Mouse (Mus musculus) cerebellum, adult 2 months (tissue): ENCODE data around the gene Slc35e2. TPM values are rescaled to one million over a fixed set of nuclear protein-coding genes. Genes with fewer than 3 reads are reported as not detected.

Experiments used
- DNase-seq, 2 experiments: peaks; one replicate each; pipeline ENCODE4 v3.0.0; 2021
- H3K27ac ChIP-seq: fragments of 200-500 bp; 2 replicates; pipeline ENCODE4 v1.5.1; 2012; ENCODE audit warnings: low read length, control low read depth, inconsistent platforms; ENCODE audit not compliant: insufficient read depth
- H3K27me3 ChIP-seq: fragments of 200-500 bp; 2 replicates; pipeline ENCODE4 v1.6.1; 2012; ENCODE audit warnings: inconsistent platforms, mild to moderate bottlenecking, low read length, moderate library complexity; ENCODE audit not compliant: control insufficient read depth, insufficient read depth
- H3K4me1 ChIP-seq: fragments of 200-500 bp; 2 replicates; pipeline ENCODE4 v1.6.1; 2011; ENCODE audit warnings: low read length; ENCODE audit not compliant: control insufficient read depth, insufficient read depth
- H3K4me3 ChIP-seq: fragments of 200-500 bp; replicated peaks from 2 replicates; pipeline ENCODE3; 2011; ENCODE audit warnings: mild to moderate bottlenecking, low read depth, low read length, control low read depth; ENCODE audit not compliant: insufficient read depth
- CTCF ChIP-seq: fragments of 200-500 bp; IDR thresholded peaks from 2 replicates; pipeline ENCODE4 v1.5.1; 2011; ENCODE audit warnings: low read depth, mild to moderate bottlenecking, control low read depth, low read length, moderate library complexity, borderline replicate concordance; ENCODE audit not compliant: insufficient read depth
- POLR2A ChIP-seq: fragments of 200-500 bp; IDR thresholded peaks from 2 replicates; pipeline ENCODE4 v1.6.1; 2011; ENCODE audit warnings: low read length, control low read depth, borderline replicate concordance; ENCODE audit not compliant: insufficient read depth
- WGBS: fragments of 180-500 bp; shearing (Covaris S2); methylation state at CpG from one replicate; pipeline ENCODE4 v1.1.7; 2018; 5-methylcytosine and 5-hydroxymethylcytosine counted together
- polyA plus RNA-seq: library from polyadenylated mRNA; depleted of rRNA; stranded (reverse); fragments of >200 nt; gene quantifications from 2 replicates; pipeline ENCODE4 v1.2.3, GENCODE M21; 2012

Gene Slc35e2
- polyA plus RNA-seq, 1 experiment = 20.5 TPM

- DNase-seq = no peak
- H3K27ac ChIP-seq = peak overlapping the region; percentile 22; the same call in 1 of the 2 replicates
- H3K4me3 ChIP-seq = peak overlapping the region; percentile 82
- no peak for TF ChIP-seq POLR2A
- TF ChIP-seq CTCF = no peak
- H3K4me1 ChIP-seq = no peaks in the 10 kb centered on the region; the same call in 1 of the 2 replicates
- H3K27me3 ChIP-seq = no peaks in the 10 kb centered on the region
- 79% methylated on average over 11 of the region's 11 CpGs for WGBS
Observed at GRCm38 (mm10) chr4:155599901-155600825, 1.1 kb upstream of the Slc35e2 start.

GRCm38 (mm10) chr4:155601997-155602456, 811 bp downstream of the Slc35e2 start:
- Histone ChIP-seq H3K27ac (peak overlapping the region; percentile 77), H3K4me3 (peak overlapping the region; percentile 82), H3K27me3 (no peaks in the 10 kb centered on the region), H3K4me1 (no peaks in the 10 kb centered on the region; the same call in 1 of the 2 replicates)
- no peak for TF ChIP-seq CTCF
- no peak for TF ChIP-seq POLR2A
- WGBS = 1% methylated on average over 31 of the region's 31 CpGs
- no peak for DNase-seq

GRCm38 (mm10) chr4:155602753-155603152, 1.5 kb downstream of the Slc35e2 start:
- 65% methylated on average over 1 of the region's 1 CpGs for WGBS
- TF ChIP-seq POLR2A (no peak), CTCF (no peak)
- DNase-seq = no peak

GRCm38 (mm10) chr4:155603801-155604200, 2.6 kb downstream of the Slc35e2 start:
- DNase-seq = no peak
- WGBS = 90% methylated on average over 6 of the region's 6 CpGs
- H3K27me3 ChIP-seq = no peaks in the 10 kb centered on the region
- no peaks in the 10 kb centered on the region; the same call in 1 of the 2 replicates for H3K4me1 ChIP-seq
- no peak overlapping the region for H3K27ac ChIP-seq
- TF ChIP-seq CTCF (no peak), POLR2A (no peak)
- H3K4me3 ChIP-seq = no peak overlapping the region

More at GRCm38 (mm10) chr4:155602753-155603152, 1.5 kb downstream of the Slc35e2 start:
- H3K4me3 ChIP-seq = no peak overlapping the region
- no peak overlapping the region for H3K27ac ChIP-seq
- H3K4me1 ChIP-seq = no peaks in the 10 kb centered on the region; the same call in 1 of the 2 replicates
- no peaks in the 10 kb centered on the region for H3K27me3 ChIP-seq

GRCm38 (mm10) chr4:155605132-155605531, 3.9 kb downstream of the Slc35e2 start:
- DNase-seq = no peak
- H3K4me1 ChIP-seq = no peaks in the 10 kb centered on the region; the same call in 1 of the 2 replicates
- H3K27me3 ChIP-seq = no peaks in the 10 kb centered on the region
- H3K27ac ChIP-seq = no peak overlapping the region
- H3K4me3 ChIP-seq = no peak overlapping the region
- no peak for TF ChIP-seq POLR2A
- TF ChIP-seq CTCF = no peak
- 94% methylated on average over 4 of the region's 4 CpGs for WGBS

GRCm38 (mm10) chr4:155606825-155607224, 5.6 kb downstream of the Slc35e2 start:
- H3K27ac ChIP-seq = no peak overlapping the region
- no peaks in the 10 kb centered on the region; the same call in 1 of the 2 replicates for H3K4me1 ChIP-seq
- no peak overlapping the region for H3K4me3 ChIP-seq
- no peak for DNase-seq
- 13% methylated on average over 2 of the region's 2 CpGs for WGBS
- TF ChIP-seq POLR2A (no peak), CTCF (no peak)
- no peaks in the 10 kb centered on the region for H3K27me3 ChIP-seq

GRCm38 (mm10) chr4:155611860-155612259, 10.6 kb downstream of the Slc35e2 start:
- WGBS = 91% methylated on average over 3 of the region's 3 CpGs
- Histone ChIP-seq H3K4me3 (no peak overlapping the region), H3K27me3 (no peaks in the 10 kb centered on the region), H3K27ac (no peak overlapping the region), H3K4me1 (no peaks in the 10 kb centered on the region; the same call in 1 of the 2 replicates)
- no peak for TF ChIP-seq CTCF
- no peak for TF ChIP-seq POLR2A
- DNase-seq = no peak
